Mouse (Mus musculus) hindbrain, embryonic 15.5 days (tissue): ENCODE measurements at regions not wholly inside any gene's neighbourhood (a gene's known extent, or its start where the extent isn't known, plus 50 kb on each side); places are given as distances from the start of the nearest gene placed in this dataset.

Source experiments
- ATAC-seq: fragments of 200-750 bp; cut with Nextera tagmentation; 2 replicates; pipeline ENCODE4 v1.8.0; 2017; ENCODE audit warnings: low read depth, moderate number of reproducible peaks, moderate TSS enrichment; ENCODE audit not compliant: low FRiP score
- H3K27ac ChIP-seq: fragments of 300-500 bp; sonication (generic); replicated peaks from 2 replicates; pipeline ENCODE4 v1.5.1; 2015; ENCODE audit warnings: mild to moderate bottlenecking, inconsistent platforms
- H3K27me3 ChIP-seq: fragments of 300-500 bp; sonication (generic); 2 replicates; pipeline ENCODE4 v1.6.1; 2015; ENCODE audit warnings: control low read depth, inconsistent platforms
- H3K36me3 ChIP-seq: fragments of 300-500 bp; sonication (generic); 2 replicates; pipeline ENCODE4 v1.6.1; 2015; ENCODE audit warnings: control low read depth, inconsistent platforms
- H3K4me1 ChIP-seq: fragments of 300-500 bp; sonication (generic); replicated peaks from 2 replicates; pipeline ENCODE4 v1.6.1; 2015; ENCODE audit warnings: control low read depth, inconsistent platforms
- H3K4me2 ChIP-seq: fragments of 300-500 bp; sonication (generic); 2 replicates; pipeline ENCODE4 v1.6.1; 2015; ENCODE audit warnings: moderate library complexity, mild to moderate bottlenecking, inconsistent platforms
- H3K4me3 ChIP-seq: fragments of 300-500 bp; sonication (generic); 2 replicates; pipeline ENCODE4 v1.5.1; 2015; ENCODE audit warnings: mild to moderate bottlenecking, inconsistent platforms
- H3K9ac ChIP-seq: fragments of 300-500 bp; sonication (generic); 2 replicates; pipeline ENCODE4 v1.6.1; 2015; ENCODE audit warnings: inconsistent platforms
- H3K9me3 ChIP-seq: fragments of 300-500 bp; sonication (generic); 2 replicates; pipeline ENCODE4 v1.6.1; 2016; ENCODE audit warnings: control low read depth, inconsistent platforms
- WGBS: fragments of 180-500 bp; shearing (Covaris S2); methylation state at CpG from one replicate; pipeline ENCODE4 v1.1.7; 2015; 5-methylcytosine and 5-hydroxymethylcytosine counted together

- Histone ChIP-seq H3K36me3 (no peaks in the 10 kb centered on the region), H3K4me3 (no peak overlapping the region), H3K27me3 (no peaks in the 10 kb centered on the region), H3K9ac (no peak overlapping the region), H3K9me3 (no peaks in the 10 kb centered on the region), H3K27ac (no peak overlapping the region), H3K4me1 (peaks cover 3% of the 10 kb centered on the region; the same call in 1 of the 2 replicates), H3K4me2 (no peak overlapping the region)
- ATAC-seq: no peak
- 72% methylated on average over 4 of the region's 4 CpGs for WGBS
Measured at GRCm38 (mm10) chr4:10049411-10049810, 824.9 kb upstream of the 2610301B20Rik start.

- H3K9me3 ChIP-seq: no peaks in the 10 kb centered on the region
- no peak overlapping the region for H3K9ac ChIP-seq
- peaks cover 3% of the 10 kb centered on the region; the same call in 1 of the 2 replicates for H3K4me1 ChIP-seq
- no peak overlapping the region for H3K4me3 ChIP-seq
- ATAC-seq: peak; percentile 75
- H3K4me2 ChIP-seq: no peak overlapping the region
- H3K27me3 ChIP-seq: no peaks in the 10 kb centered on the region
- H3K36me3 ChIP-seq: no peaks in the 10 kb centered on the region
- no peak overlapping the region for H3K27ac ChIP-seq
- 57% methylated on average over 5 of the region's 5 CpGs for WGBS
Measured at GRCm38 (mm10) chr4:10051296-10052267, 822.7 kb upstream of the 2610301B20Rik start.

GRCm38 (mm10) chr4:10052869-10053268, 821.4 kb upstream of the 2610301B20Rik start:
- Histone ChIP-seq H3K4me3 (no peak overlapping the region), H3K27me3 (no peaks in the 10 kb centered on the region), H3K9ac (no peak overlapping the region), H3K27ac (no peak overlapping the region), H3K4me1 (peaks cover 3% of the 10 kb centered on the region; the same call in 1 of the 2 replicates), H3K36me3 (no peaks in the 10 kb centered on the region), H3K9me3 (no peaks in the 10 kb centered on the region), H3K4me2 (no peak overlapping the region)
- ATAC-seq: no peak

- Histone ChIP-seq H3K4me1 (no peaks in the 10 kb centered on the region), H3K9ac (no peak overlapping the region), H3K36me3 (no peaks in the 10 kb centered on the region), H3K9me3 (no peaks in the 10 kb centered on the region), H3K27ac (no peak overlapping the region), H3K4me3 (no peak overlapping the region), H3K27me3 (no peaks in the 10 kb centered on the region), H3K4me2 (no peak overlapping the region)
- no peak for ATAC-seq
- 83% methylated on average over 5 of the region's 5 CpGs for WGBS
Measured at GRCm38 (mm10) chr4:10072500-10073106, 801.7 kb upstream of the 2610301B20Rik start.

DNA sequence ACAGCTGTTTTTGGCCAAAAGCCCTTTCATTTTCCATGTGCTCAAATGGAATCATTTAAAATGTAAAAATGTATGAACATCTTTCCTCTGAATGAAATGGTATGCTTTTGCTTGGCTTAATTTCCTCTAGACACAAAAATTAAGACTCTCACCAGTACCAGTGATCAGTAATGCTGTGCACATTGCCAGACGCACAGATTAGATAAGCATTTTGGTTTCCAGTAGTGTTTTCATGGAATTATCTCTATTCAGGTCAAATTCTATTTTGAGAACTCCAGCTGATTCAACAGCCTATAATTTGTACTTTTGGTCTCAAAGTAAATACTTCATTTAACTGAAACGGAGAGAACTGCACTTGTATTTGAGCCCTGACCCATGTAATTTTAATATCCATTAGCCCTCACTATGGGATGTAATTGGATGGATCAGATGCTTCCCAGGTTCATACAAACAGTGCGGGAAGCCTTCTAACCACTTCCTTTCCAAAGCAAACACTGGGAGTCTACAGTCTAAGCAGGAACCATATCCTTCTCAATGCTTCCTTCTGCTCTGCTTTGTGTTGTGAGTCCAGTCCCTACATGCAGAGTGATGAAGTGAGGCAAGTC, 794.6 kb upstream of the 2610301B20Rik start:
- 66% methylated on average over 3 of the region's 3 CpGs for WGBS
- Histone ChIP-seq H3K4me1 (no peaks in the 10 kb centered on the region), H3K9ac (no peak overlapping the region), H3K4me2 (no peak overlapping the region), H3K27ac (no peak overlapping the region), H3K4me3 (no peak overlapping the region), H3K27me3 (no peaks in the 10 kb centered on the region), H3K36me3 (no peaks in the 10 kb centered on the region), H3K9me3 (no peaks in the 10 kb centered on the region)
- ATAC-seq: no peak

DNA sequence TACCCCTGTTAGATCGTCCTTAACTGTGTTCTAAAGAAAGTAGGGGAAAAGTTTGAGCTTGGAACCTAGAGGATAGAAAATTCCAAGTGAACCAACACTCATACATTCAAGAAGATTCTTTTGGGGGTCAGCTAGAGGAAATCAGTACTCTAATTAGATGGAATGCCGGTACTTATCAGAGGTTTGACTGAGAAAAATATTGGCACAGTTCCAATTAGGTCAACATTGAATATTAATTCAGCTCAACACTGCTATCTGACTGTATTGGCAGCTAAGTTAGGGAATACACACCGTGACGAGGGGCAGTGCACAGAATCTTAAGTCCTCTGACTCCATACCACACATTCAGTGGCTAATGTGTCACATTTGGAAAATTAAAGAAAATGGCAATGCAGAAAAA, 759.5 kb upstream of the 2610301B20Rik start:
- no peak overlapping the region for H3K9ac ChIP-seq
- no peaks in the 10 kb centered on the region for H3K9me3 ChIP-seq
- no peaks in the 10 kb centered on the region for H3K27me3 ChIP-seq
- no peaks in the 10 kb centered on the region for H3K36me3 ChIP-seq
- no peaks in the 10 kb centered on the region for H3K4me1 ChIP-seq
- no peak overlapping the region for H3K4me3 ChIP-seq
- no peak overlapping the region for H3K4me2 ChIP-seq
- no peak overlapping the region for H3K27ac ChIP-seq
- no peak for ATAC-seq
- 62% methylated on average over 4 of the region's 4 CpGs for WGBS

DNA sequence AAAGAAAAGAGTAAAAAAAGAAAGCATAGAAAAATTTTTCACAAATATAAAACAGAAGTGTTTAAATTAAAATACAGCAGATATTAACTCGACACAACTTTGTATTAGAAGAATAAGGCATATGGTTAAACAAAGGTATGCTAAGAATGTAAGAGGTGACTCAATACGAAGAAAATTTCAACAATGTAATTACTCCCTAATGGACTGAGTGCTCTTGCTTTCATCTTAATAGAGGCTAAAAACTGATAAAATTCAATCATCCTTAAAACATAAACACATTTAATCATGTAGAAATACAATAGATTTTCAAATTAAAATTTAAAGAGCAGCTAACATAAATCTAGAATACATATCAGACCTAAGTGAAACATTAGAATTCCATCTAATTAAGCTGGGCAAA, 756.3 kb upstream of the 2610301B20Rik start:
- no peaks in the 10 kb centered on the region for H3K9me3 ChIP-seq
- H3K4me2 ChIP-seq: no peak overlapping the region
- H3K36me3 ChIP-seq: no peaks in the 10 kb centered on the region
- 79% methylated on average over 2 of the region's 2 CpGs for WGBS
- H3K4me3 ChIP-seq: no peak overlapping the region
- H3K27ac ChIP-seq: no peak overlapping the region
- H3K4me1 ChIP-seq: no peaks in the 10 kb centered on the region
- H3K27me3 ChIP-seq: no peaks in the 10 kb centered on the region
- no peak for ATAC-seq
- H3K9ac ChIP-seq: no peak overlapping the region

DNA sequence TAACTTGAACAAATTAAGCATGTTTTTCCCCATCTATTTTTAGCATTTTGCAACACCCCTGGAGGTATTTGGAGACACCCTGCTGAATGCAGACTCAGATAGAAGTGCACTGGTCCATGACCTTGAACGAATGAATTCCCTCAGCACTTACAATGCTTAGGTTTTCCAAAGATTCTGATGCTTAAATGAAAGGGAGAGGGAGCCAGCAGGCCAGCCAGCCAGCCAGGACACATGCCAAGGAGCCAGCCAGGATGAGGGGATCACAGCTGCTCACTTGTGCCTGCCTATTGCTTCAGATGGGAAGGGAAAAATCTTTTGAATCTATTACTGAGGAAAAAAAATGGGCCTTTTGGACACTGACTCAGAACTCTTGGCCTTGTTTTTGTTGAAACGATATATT, 750.0 kb upstream of the 2610301B20Rik start:
- no peaks in the 10 kb centered on the region for H3K9me3 ChIP-seq
- H3K27ac ChIP-seq: no peak overlapping the region
- ATAC-seq: peak; percentile 75; the same call in 1 of the 2 replicates
- no peak overlapping the region for H3K4me3 ChIP-seq
- no peaks in the 10 kb centered on the region for H3K27me3 ChIP-seq
- no peak overlapping the region for H3K4me2 ChIP-seq
- 43% methylated on average over 2 of the region's 2 CpGs for WGBS
- 0 out of 2 replicates have a peak, but pooled peaks cover 3% of the 10 kb centered on the region for H3K4me1 ChIP-seq
- no peaks in the 10 kb centered on the region for H3K36me3 ChIP-seq
- H3K9ac ChIP-seq: no peak overlapping the region

GRCm38 (mm10) chr4:10141238-10141934, 732.9 kb upstream of the 2610301B20Rik start:
- H3K9me3 ChIP-seq: no peaks in the 10 kb centered on the region
- H3K4me3 ChIP-seq: no peak overlapping the region
- no peak for ATAC-seq
- no peak overlapping the region for H3K4me2 ChIP-seq
- no peak overlapping the region for H3K9ac ChIP-seq
- H3K4me1 ChIP-seq: no peaks in the 10 kb centered on the region
- H3K27me3 ChIP-seq: no peaks in the 10 kb centered on the region
- H3K27ac ChIP-seq: no peak overlapping the region
- WGBS: 67% methylated on average over 6 of the region's 6 CpGs
- H3K36me3 ChIP-seq: no peaks in the 10 kb centered on the region

DNA sequence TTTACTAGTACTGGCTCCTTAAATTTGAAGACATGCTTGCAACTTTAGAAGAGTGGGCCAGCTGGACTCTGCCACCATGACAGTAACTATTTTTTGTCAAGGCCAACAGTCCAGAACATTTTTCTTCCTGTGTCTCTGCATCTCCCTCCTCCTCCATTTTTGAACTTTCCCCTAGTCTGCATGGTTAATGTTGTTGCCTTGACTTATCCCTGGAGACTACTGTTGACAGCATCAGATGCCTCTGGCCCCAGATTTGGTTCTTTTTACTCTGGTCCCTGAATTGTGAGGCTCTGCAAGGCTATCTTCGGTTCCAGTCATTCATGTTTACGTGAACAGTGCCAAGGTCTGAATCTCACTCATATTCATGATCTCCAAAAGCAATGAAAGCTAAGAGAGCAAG, 724.4 kb upstream of the 2610301B20Rik start:
- Histone ChIP-seq H3K27ac (no peak overlapping the region), H3K9me3 (no peaks in the 10 kb centered on the region), H3K9ac (no peak overlapping the region), H3K4me1 (no peaks in the 10 kb centered on the region), H3K4me3 (no peak overlapping the region), H3K36me3 (no peaks in the 10 kb centered on the region), H3K4me2 (no peak overlapping the region), H3K27me3 (no peaks in the 10 kb centered on the region)
- no peak for ATAC-seq
- 82% methylated on average over 2 of the region's 2 CpGs for WGBS

- no peak overlapping the region for H3K4me3 ChIP-seq
- no peaks in the 10 kb centered on the region for H3K27me3 ChIP-seq
- H3K9me3 ChIP-seq: no peaks in the 10 kb centered on the region
- H3K4me1 ChIP-seq: no peaks in the 10 kb centered on the region
- no peak overlapping the region for H3K9ac ChIP-seq
- WGBS: 23% methylated on average over 2 of the region's 2 CpGs
- no peaks in the 10 kb centered on the region for H3K36me3 ChIP-seq
- ATAC-seq: no peak
- no peak overlapping the region for H3K4me2 ChIP-seq
- no peak overlapping the region for H3K27ac ChIP-seq
Measured at GRCm38 (mm10) chr4:10150501-10150900, 723.8 kb upstream of the 2610301B20Rik start.
